Mouse (Mus musculus) G1E (cell line): Measurements from ENCODE around the gene Serinc3.

Experiments used
- CTCF ChIP-seq: IDR thresholded peaks from 2 replicates; pipeline ENCODE4 v1.5.1; 2012; ENCODE audit warnings: low read depth, low read length, inconsistent platforms, mixed read lengths
- TAL1 ChIP-seq: conservative IDR thresholded peaks from 2 replicates; pipeline ENCODE4 v1.6.1; 2012; ENCODE audit warnings: low read depth, low read length, inconsistent platforms, mixed read lengths

DNA sequence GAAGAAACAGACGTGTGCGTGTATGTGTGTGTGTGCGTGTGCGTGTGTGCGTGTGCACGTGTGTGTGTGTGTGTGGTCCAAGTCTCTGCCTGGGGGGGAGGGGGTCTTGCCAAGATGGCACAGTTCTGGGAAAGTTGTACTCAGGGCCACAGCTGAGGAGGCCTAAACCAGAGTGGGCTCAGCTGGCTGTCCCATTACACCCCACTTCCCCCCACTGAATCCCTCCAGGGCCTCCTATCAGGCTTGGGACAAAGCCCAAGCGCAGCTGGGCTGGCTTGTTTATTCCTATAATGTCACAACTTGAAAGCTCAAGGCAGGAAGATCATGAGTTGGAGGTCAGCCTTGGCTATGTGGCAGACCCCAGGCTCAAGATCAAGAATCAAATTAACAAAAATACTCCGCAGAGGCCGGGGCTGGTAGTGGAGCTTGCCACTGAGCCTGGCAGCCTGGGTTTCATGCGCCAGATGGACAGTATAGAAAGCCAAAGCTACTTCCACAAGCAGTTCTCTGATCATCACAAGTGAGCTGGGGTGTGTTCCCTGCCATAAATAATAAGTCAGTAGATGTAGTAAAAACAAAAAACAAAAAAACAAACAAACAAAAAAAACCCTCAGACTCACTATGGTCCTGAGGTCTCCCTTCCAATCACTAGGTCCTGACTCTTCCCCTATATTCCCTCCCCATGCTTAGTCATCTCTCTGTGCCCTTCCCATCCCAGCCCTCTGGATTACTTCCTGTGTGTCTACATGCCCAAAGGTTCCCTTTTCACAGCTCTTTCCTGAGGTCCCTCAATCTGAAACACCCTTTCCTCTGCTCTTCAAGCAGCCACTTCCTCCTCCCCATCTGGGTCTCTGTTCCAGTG lies 61.5 kb downstream of the Serinc3 start:
- TF ChIP-seq CTCF: no peak
- TF ChIP-seq TAL1: no peak
